Mouse (Mus musculus) adrenal gland (tissue): Measurements from ENCODE around the gene Bub3.

ENCODE experiments used
- intact Hi-C: fragments of 180-260 bp; cut with DNase I; formaldehyde crosslinking; loops from one replicate; pipeline ENCODE4 v1.15.1; 2025

The Bub3 gene

GRCm38 (mm10) chr7:131555301-131556081 lies 4.5 kb upstream of the Bub3 start:
- intact Hi-C loops: no loop called here

- intact Hi-C loops: no loop called here
These were observed 3.9 kb upstream of the Bub3 start for GRCm38 (mm10) chr7:131556116-131556515.

DNA sequence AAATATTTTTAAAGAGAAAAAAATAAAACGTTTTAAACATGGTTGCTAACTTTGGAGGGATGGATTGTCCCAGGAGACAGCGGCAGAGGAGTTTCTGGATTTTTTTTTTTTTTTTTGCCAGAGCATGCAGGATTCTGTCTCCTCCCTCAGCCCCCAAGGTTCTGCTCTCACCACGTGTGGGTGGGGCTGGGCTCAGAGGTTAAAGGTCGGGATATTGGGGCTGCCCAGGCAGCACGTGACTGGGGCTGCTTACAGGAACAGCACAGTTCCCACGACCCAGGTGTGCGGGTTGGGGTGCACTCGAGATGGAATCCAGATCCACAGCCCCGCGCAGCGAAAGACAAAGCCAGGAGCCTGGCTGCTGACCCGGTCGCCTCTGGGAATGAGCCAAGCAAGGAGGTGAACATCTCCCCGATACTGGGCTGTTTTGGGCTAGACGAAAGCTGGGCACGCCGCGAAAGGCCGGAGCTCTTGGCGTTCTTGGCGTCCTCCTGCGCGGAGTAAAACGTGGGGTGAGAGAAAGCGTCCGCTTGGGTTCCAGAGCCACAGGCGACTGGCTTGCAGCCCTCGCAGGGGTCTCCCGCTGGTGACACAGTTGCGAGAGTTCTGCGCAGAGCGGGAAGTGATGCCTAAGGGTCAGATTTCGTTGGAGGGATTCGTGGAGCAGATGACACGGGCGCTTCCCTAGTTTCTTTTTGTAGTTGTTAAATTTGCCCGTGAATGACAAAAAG lies 3.3 kb upstream of the Bub3 start:
- intact Hi-C loops: no loop called here

DNA sequence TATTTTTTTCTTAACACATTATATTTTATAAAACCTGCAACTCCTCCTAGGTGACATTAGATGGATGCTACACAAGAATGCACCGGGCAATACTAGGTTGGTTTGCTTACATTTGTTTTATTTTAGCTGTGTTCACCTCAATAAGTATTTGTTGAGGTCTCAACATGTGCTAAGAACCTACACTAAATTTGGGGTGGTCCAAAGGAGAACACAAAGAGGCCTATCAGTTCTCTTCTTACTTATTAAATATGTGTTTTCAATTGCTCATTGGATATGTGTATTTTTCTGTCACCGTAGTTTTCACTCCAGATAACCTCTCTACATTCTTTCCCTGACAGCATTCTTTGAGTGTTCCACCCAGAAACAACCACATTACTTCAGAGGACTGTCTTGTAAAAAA lies 2.3 kb upstream of the Bub3 start:
- intact Hi-C loops: no loop called here

DNA sequence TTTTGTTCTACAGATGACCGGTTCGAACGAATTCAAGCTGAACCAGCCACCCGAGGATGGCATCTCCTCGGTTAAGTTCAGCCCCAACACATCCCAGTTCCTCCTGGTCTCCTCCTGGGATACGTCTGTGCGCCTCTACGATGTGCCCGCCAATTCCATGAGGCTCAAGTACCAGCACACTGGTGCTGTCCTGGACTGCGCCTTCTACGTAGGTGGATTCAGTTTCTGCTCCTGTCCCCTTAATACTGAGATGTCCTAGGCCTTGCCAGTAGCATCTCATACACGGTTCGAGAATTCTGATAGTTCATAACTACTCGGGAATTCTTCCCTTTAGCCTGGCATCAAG lies 648 bp downstream of the Bub3 start:
- intact Hi-C loops: no loop called here

GRCm38 (mm10) chr7:131575246-131575645 lies 15.2 kb downstream of the Bub3 start:
- intact Hi-C loops: no loop called here

- intact Hi-C loops: no loop called here
These were observed 22.2 kb downstream of the Bub3 start for GRCm38 (mm10) chr7:131582178-131582577.

- intact Hi-C loops: no loop called here
These were observed 25.5 kb downstream of the Bub3 start for GRCm38 (mm10) chr7:131585551-131585950.

GRCm38 (mm10) chr7:131597779-131598482 lies 37.9 kb downstream of the Bub3 start:
- intact Hi-C loops: no loop called here

DNA sequence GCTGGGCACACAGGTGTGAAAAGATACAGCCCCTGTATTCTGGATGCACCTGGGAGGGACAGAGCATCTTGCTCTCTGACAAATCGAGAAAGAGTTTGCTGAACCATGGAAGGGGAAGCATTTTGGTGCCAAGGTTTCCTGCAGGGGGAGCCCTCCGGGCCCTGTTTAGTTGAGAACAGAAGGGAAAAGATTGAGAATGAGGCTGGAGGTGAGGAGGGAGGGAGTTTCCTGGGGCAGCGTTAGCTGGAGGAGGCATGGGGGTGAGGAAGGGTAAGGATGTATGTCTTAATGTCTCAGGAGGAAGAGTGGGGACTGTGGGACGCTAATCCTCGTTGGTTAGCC lies 38.4 kb downstream of the Bub3 start:
- intact Hi-C loops: no loop called here

GRCm38 (mm10) chr7:131602106-131602505 lies 42.1 kb downstream of the Bub3 start:
- intact Hi-C loops: loop anchor here (10.0 kb wide), 1 partner anchor 143 kb away; no protein-coding TSS in a partner anchor

DNA sequence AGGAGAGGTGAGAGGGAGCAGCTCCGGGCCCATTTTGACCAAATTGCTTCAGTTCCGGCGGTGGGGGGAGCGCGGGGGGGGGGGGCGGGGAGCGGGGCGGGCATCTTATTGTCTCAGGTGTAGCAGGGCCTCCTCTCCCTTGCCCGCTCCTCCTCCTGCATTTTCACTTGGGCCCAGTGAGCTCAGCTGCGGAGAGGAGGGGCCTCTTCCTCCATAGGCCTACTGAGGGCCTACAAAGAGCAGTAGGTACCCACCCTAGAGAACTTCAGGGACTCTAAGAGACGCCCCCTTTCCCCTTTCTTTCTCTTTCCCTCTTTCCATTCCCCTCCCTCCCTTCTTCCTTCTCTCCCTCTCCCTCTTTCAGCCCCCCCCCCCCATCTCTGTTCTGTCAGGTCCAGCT lies 43.2 kb downstream of the Bub3 start:
- intact Hi-C loops: loop anchor here (10.0 kb wide), 1 partner anchor 142 kb away; no protein-coding TSS in a partner anchor

- intact Hi-C loops: loop anchor here (10.0 kb wide), 1 partner anchor 140 kb away; no protein-coding TSS in a partner anchor
These were observed 44.9 kb downstream of the Bub3 start for GRCm38 (mm10) chr7:131604946-131605345.

GRCm38 (mm10) chr7:131605481-131605880 lies 45.5 kb downstream of the Bub3 start:
- intact Hi-C loops: loop anchor here (10.0 kb wide), 1 partner anchor 139 kb away; no protein-coding TSS in a partner anchor

DNA sequence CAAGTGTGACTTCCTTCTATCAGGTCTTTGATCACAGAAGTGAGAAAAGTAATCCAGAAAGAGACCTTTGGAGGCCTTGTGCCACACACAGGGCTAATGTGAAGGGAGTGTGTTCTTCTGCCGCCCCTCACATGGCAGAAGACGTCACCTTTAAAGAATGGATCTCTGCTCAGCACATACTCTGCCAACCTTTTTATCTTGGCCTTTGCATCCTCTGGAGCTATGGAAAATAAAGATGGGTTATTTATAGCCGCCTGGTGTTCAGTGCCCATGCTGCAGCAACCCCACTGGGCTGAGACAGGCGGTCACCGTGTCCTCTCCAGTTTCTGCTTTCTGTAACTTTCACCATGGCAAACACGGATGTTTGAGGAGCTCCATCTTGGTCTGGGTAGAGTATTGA lies 48.0 kb downstream of the Bub3 start:
- intact Hi-C loops: loop anchor here (10.0 kb wide), 1 partner anchor 137 kb away; no protein-coding TSS in a partner anchor

- intact Hi-C loops: loop anchor here (10.0 kb wide), 1 partner anchor 135 kb away; no protein-coding TSS in a partner anchor
These were observed 49.7 kb downstream of the Bub3 start for GRCm38 (mm10) chr7:131609677-131610076.
